Mouse (Mus musculus): ENCODE data around the gene Ugt1a7c.
"Not testable (repeated sequence)": the region's sequence is repeated elsewhere in the genome, so short reads cannot be mapped to it uniquely, and the experiment has no call there.

GRCm38 (mm10) chr1:88172190-88172589 is 77.3 kb downstream of the Ugt1a7c start:
- TF ChIP-seq POLR2A (IDR thresholded peaks at IDR 0.05; ENCODE audit: borderline replicate concordance, control insufficient read depth, low read depth, low read length); CTCF (IDR thresholded peaks at IDR 0.05; ENCODE audit: control insufficient read depth, insufficient read depth, low read length): not testable (repeated sequence)
